Mouse (Mus musculus): Measurements from ENCODE around the gene Trim44. TPM values are rescaled to one million over a fixed set of nuclear protein-coding genes. Genes with fewer than 3 reads are reported as not detected.
A peak's percentile ranks its signal among the peaks of the same experiment; 100 is the strongest.

Gene Trim44
- total RNA-seq (2021), result 69.1 and 70.1 TPM in 2 replicates
- long read RNA-seq, full-length matches to known transcripts, result 1 of 42 reads
- long read RNA-seq, partial matches to known transcripts, result 2 of 42 reads
- long read RNA-seq, other reads (novel, unspliced or antisense), result 39 of 42 reads

DNA sequence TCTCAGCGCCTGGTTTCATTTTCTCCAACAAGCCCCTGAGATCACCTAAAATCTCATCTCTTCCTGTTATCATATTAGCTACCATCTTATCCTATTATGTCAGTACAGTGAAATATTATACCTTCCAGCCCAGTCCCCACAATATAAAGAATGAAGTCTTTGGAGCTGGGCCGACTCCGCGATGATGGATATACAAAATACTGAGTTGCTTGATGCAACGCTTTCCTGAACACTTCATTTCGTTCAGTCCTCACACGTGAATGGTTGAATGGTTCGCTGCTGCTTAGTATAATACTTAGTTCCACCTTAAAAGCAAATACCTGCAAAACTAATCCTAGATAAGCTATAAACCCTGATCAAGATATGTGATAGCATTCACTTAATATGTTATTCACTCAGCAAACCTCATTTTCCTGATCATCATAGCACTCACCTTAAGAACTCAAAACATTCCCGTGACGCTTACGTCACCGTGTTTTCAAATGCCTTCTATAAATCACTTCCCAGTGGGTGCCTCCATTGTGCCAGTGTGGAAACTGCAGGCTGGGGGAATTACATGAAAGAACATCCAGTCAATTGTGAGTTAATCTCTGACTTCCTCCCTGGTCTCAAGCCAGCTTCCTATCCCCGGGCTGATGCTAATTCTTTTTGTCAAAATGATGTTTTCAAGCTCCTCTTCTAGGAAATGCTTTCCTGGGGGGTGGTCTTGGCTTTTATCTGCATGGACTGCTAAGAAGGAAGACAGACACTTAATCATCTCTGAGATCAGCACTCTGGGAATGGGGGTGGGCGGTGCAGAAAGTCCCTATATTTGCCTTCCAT is at the start of gene Trim44:
Gene Trim44 (minus strand): TSS at position 466 of the 822 bp plus-strand sequence.
- no peak for DNase-seq

DNA sequence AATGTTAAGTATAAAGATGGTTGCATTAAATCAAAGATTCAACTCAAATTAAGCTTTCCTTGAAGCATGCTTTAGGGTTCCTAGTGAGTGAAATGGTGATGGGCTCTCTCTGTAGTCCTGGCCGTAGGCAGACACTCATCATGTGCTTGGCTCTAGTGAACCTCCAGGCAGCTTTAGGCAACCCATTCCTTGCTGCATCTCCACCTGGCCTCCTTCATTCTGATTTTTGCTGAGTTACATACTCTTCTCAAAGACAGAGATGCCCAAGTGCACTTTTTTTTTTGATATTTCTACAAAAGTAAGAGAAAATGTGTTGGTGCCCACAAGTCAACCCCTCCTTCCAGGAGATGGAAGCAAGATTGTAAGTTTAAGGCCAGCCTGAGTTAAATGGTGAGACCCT is 47.5 kb upstream of the Trim44 start:
- DNase-seq, result no peak

- no peak for DNase-seq
Observed at GRCm38 (mm10) chr2:102453447-102453846, 45.8 kb upstream of the Trim44 start.

DNA sequence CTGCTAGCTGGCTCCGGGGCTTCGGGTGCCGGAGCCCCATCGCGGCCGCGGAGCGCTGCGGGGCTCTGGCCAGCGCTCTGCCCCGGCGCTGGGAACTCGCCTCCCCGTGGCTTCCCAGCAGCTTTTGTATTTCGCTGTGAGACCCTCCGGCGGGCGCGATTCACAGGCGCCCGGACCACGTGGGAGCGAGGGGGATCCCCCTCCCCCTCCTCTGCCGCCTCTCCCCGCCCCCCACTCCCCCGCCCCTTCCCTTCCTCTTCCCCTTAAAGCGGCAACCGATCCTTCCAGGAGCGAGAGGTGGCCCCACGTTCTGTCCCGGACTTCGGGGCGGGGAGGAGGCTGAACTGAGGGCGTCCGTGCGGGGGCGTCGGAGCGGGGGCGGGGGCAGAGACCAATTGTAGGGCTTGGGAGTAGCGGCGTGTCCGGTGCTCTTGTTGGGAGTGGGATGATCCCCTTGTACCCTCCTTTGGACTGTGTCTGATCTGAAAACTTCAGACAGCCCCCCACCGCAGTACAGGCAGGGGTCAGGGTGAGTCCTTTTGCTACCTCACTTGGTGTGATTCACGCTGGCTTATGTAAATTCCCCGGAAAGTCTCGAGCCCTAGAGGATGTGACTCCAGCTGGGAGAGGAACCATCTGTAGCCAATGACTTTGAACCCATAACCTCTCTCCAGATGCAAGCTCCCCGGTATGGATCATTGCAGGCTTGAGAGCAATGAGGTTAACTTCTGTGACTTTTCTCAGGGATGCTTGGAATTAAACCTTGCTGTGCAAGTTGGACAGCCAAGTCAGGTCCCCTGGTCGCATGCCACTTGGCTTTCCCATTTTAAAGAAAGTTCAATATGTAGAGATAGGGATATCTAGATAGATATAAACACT is 44.3 kb upstream of the Trim44 start, which contains the start of gene Fjx1:
Gene Fjx1 (minus strand): TSS at position 829 of the 879 bp plus-strand sequence.
- peak; percentile 20 for DNase-seq

- peak; percentile 44 for DNase-seq
Observed at GRCm38 (mm10) chr2:102450761-102451670, 43.4 kb upstream of the Trim44 start.

DNA sequence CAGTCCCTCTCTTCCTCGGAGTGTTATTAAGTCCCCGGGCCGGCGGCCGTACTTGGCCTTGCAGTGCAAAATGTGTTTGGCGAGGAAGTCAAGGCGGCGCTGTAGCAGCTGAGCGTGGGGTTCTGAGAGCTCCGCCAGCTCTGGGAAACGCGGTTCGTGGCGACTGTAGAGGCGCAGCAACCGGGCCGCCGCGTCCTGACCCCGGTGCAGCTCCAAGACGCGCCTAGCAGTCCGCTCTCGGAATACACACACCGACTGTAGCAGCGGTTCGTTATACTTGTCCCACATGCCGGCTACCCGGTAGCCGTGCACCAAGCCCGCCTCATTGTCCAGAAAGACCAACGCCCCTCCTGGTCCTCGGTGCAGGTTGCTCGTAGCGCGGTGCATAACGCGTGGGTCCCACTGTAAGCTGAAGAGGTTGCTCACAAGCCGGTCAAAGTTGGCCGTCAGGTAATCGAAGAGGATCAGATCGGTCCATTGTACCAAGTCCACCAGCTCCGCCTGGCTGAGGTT is 42.7 kb upstream of the Trim44 start:
- DNase-seq, result peak; percentile 64

- DNase-seq, result peak; percentile 3
Observed at GRCm38 (mm10) chr2:102449630-102450247, 42.1 kb upstream of the Trim44 start.

GRCm38 (mm10) chr2:102449056-102449455 is 41.4 kb upstream of the Trim44 start:
- DNase-seq, result no peak

- no peak for DNase-seq
Observed at GRCm38 (mm10) chr2:102447831-102448230, 40.2 kb upstream of the Trim44 start.

DNA sequence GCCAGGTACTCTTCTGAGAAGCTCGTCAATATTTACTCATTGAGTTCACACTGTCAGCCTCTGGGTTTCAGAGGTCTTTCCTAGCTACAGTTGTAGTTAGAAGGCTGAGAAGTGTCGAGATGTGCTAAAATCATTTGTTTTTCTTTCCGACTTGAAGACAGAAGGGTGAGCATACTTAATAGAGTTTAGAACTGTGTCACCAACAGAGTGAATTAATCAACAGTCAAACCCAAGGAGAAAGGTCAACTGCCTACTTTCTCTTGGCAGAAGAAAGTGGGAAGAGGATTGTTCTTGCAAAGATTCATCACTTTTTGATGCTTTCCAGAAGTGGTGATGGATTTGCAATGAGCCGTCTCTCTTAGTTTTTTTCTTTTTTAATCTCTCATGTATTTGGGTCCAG is 39.2 kb upstream of the Trim44 start:
- DNase-seq, result no peak

DNA sequence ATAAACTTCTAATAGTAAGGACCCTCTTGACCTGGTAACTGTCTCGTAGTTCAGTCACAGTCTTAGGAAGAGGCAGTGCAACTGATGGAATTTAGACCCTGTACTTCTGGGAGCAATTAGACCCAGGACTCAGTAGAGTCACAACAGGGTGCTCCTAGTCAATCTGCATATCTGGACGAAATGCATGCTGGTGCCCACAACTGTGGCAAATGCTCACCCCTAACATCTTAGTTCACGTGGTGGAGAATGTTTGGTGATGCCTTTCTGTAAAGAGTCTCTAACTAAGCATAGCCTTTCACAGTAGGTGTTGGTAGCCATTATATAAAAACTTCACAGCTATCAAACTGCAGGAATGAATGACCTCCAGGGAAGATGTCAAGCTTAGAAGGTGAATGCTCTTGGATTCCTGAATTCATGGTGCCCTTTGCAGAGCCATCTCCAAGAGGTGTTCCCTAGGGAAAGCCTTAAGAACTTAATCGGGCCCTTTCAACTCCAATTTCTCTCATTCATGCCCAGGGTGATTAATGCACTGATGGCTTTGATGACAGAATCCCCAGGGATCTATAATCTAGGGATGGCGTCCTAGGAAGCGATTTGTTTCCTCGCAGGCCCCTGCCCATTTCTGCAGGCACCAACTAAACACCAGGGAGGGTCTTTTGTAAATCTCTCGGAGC is 29.9 kb upstream of the Trim44 start:
- no peak for DNase-seq

DNA sequence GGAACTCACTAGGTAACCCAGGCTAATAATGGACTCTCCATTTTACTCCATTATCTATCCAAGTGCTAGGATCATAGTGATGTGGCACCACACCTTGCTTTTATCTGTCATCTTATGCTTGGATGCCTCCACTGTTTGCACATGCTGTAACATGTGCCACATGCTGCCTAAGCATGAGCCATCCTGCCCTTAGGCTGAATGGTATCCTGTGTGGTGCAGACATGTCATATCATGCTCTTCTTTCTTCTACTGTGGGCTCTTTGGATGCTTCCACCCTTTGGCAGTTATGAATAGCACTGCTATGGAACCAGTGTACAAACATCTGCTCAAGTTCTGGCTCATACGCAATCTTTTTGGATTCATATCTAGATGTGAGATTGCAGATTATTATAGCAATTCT is 26.3 kb upstream of the Trim44 start:
- no peak for DNase-seq

DNA sequence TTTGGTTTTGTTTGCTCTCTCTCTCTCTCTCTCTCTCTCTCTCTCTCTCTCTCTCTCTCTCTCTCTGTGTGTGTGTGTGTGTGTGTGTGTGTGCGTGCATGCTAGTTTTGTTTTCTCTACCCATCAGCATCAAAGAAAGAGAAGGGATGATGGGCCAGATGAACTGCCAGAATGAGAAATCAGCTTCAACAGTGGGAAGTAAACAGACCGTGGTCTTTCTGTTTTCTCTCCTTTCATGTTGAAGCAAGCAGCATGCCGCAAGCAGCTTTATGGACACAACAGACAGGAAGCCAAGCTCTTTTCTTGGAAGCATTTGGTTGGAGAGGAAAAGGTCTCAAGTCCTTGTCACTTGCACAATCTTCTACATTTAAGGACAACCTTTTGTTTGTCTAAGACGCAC is 23.5 kb upstream of the Trim44 start:
- no peak for DNase-seq

- DNase-seq, result no peak
Observed at GRCm38 (mm10) chr2:102427974-102428373, 20.3 kb upstream of the Trim44 start.

DNA sequence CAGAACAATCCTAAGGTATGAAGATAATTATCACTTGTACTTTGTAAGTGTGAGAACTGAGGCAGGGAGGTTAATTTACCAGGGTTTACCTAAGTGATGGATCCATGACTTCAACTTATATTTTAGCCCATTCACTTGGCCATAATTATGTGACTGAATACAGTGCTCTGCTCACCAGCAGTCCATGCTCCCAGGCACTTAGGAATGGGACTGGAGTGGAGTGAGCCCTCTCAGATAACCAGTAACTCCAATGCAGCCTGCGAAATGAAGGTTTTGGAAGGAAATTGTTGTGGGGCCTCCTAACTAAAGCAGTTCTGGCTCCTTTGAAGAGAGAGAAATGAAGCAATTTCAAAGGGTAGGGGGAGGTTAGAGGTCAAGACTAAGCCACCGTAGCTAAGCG is 18.8 kb upstream of the Trim44 start:
- DNase-seq, result no peak

DNA sequence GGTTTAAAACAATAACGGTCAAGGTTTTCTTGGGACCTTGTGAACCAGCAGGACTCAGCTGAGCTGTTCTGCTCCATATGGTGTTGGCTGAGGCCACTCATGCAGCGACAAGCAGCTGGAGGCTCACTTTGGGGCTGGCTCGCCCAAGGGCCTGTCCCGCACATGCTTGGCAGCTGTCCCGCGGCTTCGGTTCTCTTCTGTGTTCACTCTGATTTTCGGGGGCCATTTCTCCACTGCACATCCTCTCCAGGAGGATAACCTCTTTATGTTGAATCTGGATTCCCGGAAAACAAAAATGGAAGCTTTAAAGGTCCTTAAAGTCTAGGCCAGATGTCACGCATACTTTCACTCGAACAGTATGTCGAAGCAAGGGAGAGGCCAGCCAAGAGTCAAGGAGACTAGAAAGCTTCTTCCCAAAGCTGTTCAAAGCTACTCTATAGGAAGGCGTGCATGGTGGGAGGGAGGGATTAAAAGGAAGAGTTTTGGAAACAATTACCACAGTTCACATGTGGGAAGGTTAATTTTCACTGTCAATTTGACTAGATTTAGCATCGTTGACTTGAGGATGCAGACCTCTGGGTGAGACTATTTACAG is 8.6 kb upstream of the Trim44 start:
- no peak for DNase-seq

GRCm38 (mm10) chr2:102412738-102413137 is 5.1 kb upstream of the Trim44 start:
- DNase-seq, result no peak

DNA sequence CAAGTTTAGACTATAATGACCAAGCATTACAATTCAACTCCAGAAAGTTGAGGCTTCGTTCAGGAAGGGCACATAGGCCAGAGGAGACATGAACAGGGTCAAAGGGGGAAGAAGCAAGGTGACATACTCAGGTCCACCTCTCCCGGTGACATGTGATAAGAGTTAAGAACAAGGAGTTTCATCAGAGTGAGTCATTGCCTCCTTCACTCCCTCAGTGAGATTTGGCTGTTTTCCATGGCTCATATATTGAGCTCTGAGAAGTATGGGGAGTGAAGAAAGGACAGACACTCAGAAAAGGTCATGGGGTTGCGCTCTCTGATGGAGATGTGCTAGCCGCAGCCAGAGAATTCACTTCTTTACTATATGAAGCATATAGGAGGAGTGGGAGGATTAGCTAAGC is 3.0 kb upstream of the Trim44 start:
- DNase-seq, result no peak

GRCm38 (mm10) chr2:102409741-102410140 is 2.1 kb upstream of the Trim44 start:
- no peak for DNase-seq
